Comparison of ENCODE assay signal across 21 mouse cellular contexts in genomic region chr11:108845971-108846370, GRCm38 (mm10).
A peak's percentile ranks its signal among the peaks of the same experiment; 100 is the strongest.
DNase-seq lines count a peak whose midpoint lies in the region; ATAC-seq and TF ChIP-seq lines count a peak whose summit lies in the region.
"Had no signal": no experiment of that assay in that cellular context is flagged by ENCODE, and none has a peak within 500 bp of the region (broad histone marks: within the 10 kb centered on the region; RNA-seq: fewer than 3 reads in every experiment).

No protein-coding gene starts in this region.

- ATAC-seq in liver, postnatal 0 days = peak; percentile 80
- ATAC-seq: forebrain, embryonic 16.5 days had no signal

- H3K36me3 ChIP-seq in liver, postnatal 0 days (replicated peaks; ENCODE audit: insufficient read depth, low read length) = no peaks in the 10 kb centered on the region
- H3K36me3 ChIP-seq: embryonic facial prominence, embryonic 12.5 days; heart, embryonic 15.5 days; hindbrain, embryonic 10.5 days; limb, embryonic 12.5 days; liver, embryonic 15.5 days had no signal

- no peaks in the 10 kb centered on the region for H3K27me3 ChIP-seq in liver, postnatal 0 days (ENCODE audit: insufficient read depth, low read length)
- H3K27me3 ChIP-seq: embryonic facial prominence, embryonic 12.5 days; heart, embryonic 15.5 days; limb, embryonic 12.5 days; liver, embryonic 15.5 days; midbrain, embryonic 12.5 days had no signal

- no peak for TF ChIP-seq EP300 in liver, postnatal 0 days (IDR thresholded peaks at IDR 0.05; ENCODE audit: low read depth)

- no peak overlapping the region for H3K4me3 ChIP-seq in liver, postnatal 0 days (ENCODE audit: low read depth, low read length)
- H3K4me3 ChIP-seq: embryonic facial prominence, embryonic 12.5 days; erythroblast, embryonic 14.5 days; gastrocnemius, adult 2 months; heart, embryonic 15.5 days; hindbrain, embryonic 10.5 days; limb, embryonic 12.5 days; liver, embryonic 15.5 days; midbrain, embryonic 12.5 days; myocyte had no signal

- intact Hi-C loops in heart, postnatal 36 days (cut with DNase I) = no loop called here

- H3K4me1 ChIP-seq in liver, postnatal 0 days (ENCODE audit: insufficient read depth) = peaks cover 8% of the 10 kb centered on the region; the same call in 1 of the 2 replicates
- H3K4me1 ChIP-seq: embryonic facial prominence, embryonic 12.5 days; heart, embryonic 15.5 days; hindbrain, embryonic 10.5 days; liver, embryonic 15.5 days; midbrain, embryonic 12.5 days had no signal

- DNase-seq in heart, adult 11 months = peak; percentile 63
- DNase-seq in heart, postnatal 36 days = no peak
- peak; percentile 27 for DNase-seq in liver, postnatal 0 days
- no peak for DNase-seq in liver
- peak; percentile 25 for DNase-seq in fibroblast of lung, adult 2 months (ENCODE audit: low read depth)
- DNase-seq in skeletal muscle tissue, adult 2 months (ENCODE audit: low read depth, low spot score) = peak; percentile 13
- DNase-seq in frontal cortex, postnatal 10 days (ENCODE audit: low spot score in 2 of 2) = no peak
- DNase-seq: cerebellum, adult 9-11 months; gastrocnemius, adult 2 months; kidney, adult 18-20 months; thymus, adult 18-20 months; thymus, postnatal 4 days had no signal

- H3K9me3 ChIP-seq in liver, postnatal 0 days (ENCODE audit: low read length) = no peaks in the 10 kb centered on the region
- H3K9me3 ChIP-seq: embryonic facial prominence, embryonic 12.5 days; heart, embryonic 15.5 days; hindbrain, embryonic 10.5 days; liver, embryonic 15.5 days; midbrain, embryonic 12.5 days had no signal

- no peak overlapping the region for H3K9ac ChIP-seq in liver, postnatal 0 days (replicated peaks)
- H3K9ac ChIP-seq: embryonic facial prominence, embryonic 12.5 days; heart, embryonic 15.5 days; limb, embryonic 12.5 days; liver, embryonic 15.5 days; midbrain, embryonic 12.5 days had no signal

- 54% methylated on average over 2 of the region's 2 CpGs for WGBS in liver, postnatal 0 days (ENCODE audit: insufficient replicate concordance)

- 0 out of 2 replicates have a peak overlapping the region, but pooled peaks have one; percentile 22 for H3K27ac ChIP-seq in liver, postnatal 0 days (ENCODE audit: low read depth)
- H3K27ac ChIP-seq: embryonic facial prominence, embryonic 12.5 days; gastrocnemius, adult 2 months; heart, embryonic 15.5 days; hindbrain, embryonic 10.5 days; liver, embryonic 15.5 days; midbrain, embryonic 12.5 days had no signal

- H3K4me2 ChIP-seq in liver, postnatal 0 days (ENCODE audit: low read depth, low read length) = no peak overlapping the region
- H3K4me2 ChIP-seq: embryonic facial prominence, embryonic 12.5 days; heart, embryonic 15.5 days; limb, embryonic 12.5 days; liver, embryonic 15.5 days; midbrain, embryonic 12.5 days had no signal

- no peak for TF ChIP-seq CTCF in liver, postnatal 0 days (IDR thresholded peaks at IDR 0.05; ENCODE audit: low read depth)

Comparison
In these comparisons a context has a peak if more than half of its experiments do, and no peak if none do; other contexts are left out.
1. DNase-seq: peak in heart, adult 11 months (single experiment), liver, postnatal 0 days (single experiment), fibroblast of lung, adult 2 months (single experiment) and skeletal muscle tissue, adult 2 months (single experiment); none in heart, postnatal 36 days (0 of 2), liver (single experiment) and frontal cortex, postnatal 10 days (0 of 2).